Mouse (Mus musculus): ENCODE data around the gene Ppp1r8. TPM values are rescaled to one million over a fixed set of nuclear protein-coding genes. Genes with fewer than 3 reads are reported as not detected.
"Not testable (repeated sequence)": the region's sequence is repeated elsewhere in the genome, so short reads cannot be mapped to it uniquely, and the experiment has no call there.

Gene Ppp1r8
- total RNA-seq, 2 experiments from 2014 or later: 20.7 to 22.7 TPM

DNA sequence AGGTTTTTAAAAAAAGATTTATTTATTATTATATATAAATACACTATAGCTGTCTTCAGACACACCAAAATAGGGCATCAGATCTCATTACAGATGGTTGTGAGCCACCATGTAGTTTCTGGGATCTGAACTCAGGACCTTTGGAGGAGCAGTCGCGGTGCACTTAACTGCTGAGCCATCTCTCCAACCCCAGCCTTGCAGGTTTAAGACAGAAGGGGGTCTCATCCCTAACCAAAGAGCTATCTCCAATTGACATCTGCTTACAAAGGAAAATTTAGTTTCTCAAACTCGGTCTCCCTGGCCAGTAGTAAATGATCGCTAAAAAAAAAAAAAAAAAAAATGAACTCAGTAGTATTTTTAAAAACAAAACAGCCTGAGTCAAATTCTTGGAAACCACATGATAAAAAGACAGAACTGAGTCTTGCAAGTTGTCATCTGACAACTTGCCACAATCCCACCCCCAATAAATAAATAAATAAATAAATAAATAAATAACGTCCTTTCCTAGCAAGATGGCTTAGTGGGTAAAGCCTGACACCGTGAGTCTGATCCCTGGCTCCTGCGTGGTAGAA is 36.3 kb downstream of the Ppp1r8 start:
- DNase-seq: no peak

DNA sequence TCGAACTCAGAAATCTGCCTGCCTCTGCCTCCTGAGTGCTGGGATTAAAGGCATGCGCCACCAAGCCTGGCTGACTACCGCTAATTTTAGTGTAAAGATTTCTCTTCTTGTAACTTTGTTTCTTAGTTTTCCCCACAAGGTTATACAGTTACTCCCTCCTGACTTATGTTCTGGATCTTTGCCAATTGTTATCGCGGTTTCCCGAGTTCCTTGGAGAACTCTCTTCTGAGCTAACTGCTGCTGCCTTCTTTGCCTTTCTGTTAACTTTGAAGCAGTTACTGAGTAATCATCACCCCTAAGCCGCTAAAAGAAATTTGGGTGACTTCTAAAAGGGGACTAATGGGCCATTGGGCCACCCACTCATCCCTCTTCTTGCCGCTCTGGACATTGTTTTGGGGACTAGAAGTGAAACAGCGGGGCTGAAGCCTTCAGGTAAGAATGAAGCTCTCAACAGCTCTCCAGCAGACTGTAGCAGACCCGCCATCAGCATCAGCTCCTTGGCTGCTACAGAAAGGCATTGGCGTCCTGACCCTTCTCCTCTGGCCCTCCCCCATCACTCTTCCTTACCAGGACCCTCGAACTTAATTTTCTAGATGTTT is 37.3 kb downstream of the Ppp1r8 start:
- DNase-seq: no peak

DNA sequence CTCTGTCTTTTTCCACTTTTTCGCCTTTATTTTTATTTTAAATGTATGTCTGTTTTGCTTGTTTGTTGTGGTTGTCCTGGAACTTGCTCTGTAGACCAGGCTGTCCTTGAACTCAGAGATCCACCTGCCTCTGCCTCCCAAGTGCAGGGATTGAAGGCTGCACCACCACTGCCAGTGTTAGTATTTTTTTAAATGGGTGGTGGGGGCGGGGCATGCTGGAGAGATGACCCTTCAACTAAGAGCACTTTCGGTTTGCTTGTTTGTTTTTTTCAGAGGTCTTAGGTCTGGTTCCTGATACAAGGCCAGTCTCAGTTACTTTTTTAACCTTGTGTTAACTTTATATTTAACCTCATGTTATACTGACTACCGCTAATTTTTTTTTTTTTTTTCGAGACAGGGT is 37.8 kb downstream of the Ppp1r8 start:
- no peak for DNase-seq

DNA sequence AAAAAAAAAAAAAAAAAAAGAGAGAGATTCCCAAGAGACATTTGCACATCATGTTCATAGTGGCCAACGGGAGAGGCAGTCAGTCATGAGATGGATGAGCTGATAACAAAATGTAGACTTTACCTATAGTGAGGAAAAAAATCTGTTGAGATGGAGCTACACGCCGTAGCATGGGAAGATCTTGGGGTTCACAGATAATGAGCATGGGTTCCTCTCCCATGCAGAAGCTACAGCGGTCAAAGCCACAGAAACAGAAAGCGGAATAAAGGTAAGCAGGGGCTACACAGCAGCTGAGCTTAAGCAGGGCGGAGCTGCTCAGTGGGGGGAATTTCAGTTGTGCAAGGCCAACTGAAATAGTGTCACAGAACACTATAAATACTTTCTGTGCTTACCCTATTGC is 38.6 kb downstream of the Ppp1r8 start:
- DNase-seq: no peak

DNA sequence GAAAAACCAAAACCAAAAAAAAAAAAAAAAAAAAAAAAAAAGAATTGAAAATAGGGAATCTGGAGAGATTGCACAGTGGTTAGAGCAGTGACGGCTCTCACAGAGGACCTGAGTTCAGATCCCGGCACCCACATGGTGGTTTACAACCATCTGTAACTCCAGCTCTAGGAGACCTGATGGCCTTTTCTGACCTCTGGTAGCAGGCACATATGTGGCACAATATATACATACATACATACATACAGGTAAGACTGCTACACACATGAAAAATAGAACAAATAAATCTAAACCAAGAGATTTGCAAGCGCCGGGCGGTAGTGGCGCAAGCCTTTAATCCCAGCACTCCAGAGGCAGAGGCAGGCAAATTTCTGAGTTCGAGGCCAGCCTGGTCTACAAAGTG is 39.1 kb downstream of the Ppp1r8 start:
- DNase-seq: no peak

DNA sequence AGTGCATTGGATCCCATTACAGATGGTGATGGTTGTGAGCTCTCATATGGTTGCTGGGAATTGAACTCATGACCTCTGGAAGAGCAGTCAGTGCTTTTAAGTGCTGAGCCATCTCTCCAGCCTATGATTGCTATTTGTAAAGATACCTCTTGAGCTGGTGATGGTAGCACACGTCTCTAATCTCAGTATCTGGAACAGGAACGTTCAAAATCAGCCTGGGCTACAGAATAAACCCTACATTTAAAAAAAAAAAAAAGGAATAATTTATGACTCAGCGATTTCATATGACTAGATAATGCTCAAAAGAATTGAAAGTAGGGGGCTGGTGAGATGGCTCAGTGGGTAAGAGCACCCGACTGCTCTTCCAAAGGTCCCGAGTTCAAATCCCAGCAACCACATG is 39.8 kb downstream of the Ppp1r8 start:
- no peak for DNase-seq

DNA sequence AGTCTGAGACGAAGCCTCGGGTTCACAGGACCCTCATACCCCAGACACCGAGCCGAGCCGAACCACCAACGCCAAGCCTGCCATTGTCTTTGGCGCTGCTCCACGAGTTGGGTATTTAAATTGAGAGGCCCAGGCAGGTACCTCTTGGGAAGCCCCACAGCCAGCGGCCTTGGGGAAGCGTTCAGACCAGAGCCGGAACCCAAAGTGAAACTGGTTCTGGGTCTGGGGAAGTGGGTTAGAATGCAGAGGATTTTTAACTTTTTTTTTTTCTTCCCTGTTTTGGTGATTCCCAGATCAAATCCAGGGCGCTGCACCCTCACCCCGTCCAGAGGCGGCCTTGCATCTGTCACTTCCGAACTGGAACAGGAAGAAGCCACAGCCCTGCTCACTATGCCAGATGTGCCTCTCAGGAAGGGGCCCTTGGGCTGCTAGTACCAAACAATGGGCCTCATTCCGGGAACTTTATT is 40.8 kb downstream of the Ppp1r8 start:
- no peak for DNase-seq

DNA sequence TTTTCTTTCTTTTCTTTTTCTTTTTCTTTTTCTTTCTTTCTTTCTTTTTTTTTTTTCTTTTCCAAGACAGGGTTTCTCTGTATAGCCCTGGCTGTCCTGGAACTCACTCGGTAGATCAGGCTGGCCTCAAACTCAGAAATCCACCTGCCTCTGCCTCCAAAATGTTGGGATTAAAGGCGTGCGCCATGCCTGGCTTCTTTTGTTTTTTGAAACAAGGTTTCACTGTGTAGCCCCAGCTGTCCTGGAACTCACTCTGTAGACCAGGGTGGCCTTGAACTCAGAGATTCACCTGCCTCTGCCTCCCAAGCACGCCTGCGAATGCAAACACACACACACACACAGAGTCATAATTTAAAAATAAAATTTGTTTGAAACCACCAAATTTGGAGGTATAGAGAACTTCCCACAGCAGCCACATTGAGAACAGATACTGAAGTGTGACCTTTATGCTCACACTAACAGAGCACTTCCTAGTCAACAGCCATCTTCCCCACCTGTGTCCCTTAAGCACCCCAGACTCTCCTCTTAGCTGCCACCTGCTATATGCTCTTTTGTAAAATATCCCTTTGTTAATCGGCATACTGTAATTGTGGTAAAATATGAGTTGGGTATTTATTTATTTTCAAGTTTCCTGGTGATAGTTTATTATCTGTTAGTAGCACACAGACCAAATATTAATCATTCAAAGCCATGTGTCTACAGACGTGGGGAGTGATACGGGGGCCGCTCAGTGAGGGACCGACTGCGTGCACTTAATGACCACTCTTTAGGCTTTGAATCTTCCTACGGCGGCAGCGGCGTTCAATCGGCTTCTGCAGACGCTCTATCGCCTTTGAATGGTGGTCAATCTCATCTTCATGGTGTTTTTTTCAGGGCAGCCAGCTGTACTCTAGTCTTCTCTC is 41.5 kb downstream of the Ppp1r8 start:
- DNase-seq: no peak

DNA sequence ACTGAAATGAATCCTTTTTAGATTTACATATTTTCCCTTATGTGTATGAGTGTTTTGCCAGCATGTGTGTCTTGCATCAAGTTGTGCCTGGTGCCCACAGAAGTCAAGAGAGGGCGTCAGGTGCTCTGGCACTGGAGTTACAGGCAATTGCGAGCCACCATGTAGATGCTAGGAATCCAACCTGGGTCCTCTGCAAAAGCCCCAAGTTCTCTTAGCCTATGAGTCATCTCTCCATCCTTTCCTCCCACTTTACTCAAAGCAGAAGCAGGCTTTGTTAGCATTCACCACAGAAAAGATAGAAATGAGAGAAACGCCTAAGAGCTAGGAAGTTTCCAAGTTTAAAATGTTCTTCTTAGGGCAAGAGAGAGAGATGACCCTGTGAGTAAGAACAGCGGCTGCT is 43.1 kb downstream of the Ppp1r8 start:
- no peak for DNase-seq

DNA sequence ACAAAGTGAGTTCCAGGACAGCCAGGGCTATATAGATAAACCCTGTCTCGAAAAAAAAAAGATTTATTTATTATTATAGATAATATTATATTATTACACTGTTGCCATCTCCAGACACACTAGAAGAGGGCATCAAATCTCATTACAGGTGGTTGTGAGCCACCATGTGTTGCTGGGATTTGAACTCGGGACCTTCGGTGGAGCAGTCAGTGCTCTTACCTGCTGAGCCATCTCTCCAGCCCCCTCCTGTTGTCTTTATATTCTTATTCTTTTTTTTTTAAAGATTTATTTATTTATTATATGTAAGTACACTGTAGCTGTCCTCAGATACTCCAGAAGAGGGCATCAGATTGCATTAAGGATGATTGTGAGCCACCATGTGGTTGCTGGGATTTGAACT is 44.3 kb downstream of the Ppp1r8 start:
- not testable (repeated sequence) for DNase-seq

DNA sequence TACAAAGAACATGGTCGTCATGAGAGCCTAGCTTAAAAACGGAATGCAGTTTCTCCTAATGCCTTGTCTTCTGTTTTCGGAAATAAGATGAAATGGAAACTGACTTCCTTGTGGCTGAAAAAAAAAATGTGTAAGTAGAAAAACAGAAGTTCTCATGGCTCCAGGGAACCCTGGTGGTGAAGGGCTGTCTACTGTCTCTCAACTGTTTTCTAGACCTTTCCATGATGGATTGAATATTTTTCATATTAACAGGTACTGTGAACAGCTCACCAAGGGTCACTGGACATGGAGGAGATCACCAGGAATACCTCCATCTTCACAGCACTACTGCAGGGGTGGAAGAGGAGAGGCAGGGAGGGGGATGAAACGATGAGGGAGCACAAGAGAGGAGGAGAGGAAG is 44.9 kb downstream of the Ppp1r8 start:
- DNase-seq: no peak

DNA sequence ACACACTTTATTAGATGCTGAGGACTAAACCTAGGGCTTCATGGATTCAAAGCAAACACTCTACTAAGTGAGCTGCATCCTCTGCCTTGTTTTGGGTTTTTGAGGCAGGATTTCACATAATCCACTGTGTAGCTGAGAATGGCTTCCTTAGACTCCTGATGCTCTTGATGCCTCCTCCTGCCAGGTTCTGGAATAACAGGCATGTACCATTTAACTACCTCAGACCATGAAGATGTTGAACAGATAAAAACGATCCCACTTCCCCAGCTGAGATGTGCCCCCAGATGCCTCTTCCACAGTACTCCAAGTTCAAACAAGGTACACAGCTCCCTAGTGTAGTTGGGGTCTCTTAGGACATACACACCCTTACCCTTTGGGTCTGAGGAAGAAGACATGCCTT is 45.5 kb downstream of the Ppp1r8 start:
- DNase-seq: no peak

DNA sequence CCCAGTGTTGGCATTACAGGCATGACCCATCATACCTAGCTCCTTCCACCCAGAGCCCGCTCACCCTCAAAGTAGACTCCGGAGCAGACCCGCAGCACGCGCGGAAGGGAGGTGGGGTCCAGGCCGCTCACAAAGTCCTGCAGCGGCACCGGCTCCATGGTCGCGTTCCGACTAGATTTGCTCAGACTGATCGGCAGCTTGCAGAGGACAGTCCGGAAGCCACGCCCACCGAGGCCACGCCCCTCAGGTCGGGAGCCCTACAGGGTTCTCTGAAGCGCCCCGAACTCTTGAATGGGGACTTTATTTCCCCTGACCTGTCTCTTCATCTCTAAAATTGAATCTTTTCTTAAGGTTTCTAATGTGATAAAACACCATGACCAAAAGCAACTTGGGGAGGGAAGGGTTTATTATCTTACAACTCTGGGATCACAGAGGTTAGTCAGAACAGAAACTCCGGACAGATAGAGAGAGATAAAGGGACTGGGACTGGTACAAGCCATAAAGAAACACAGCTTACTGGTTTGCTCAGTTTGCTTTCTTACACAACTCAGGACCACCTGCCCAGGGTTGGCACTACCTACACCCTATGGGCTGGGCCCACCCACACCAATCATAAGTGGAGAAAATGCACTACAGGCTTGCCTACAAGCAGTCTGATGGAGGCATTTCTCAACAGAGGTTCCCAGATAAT is 46.6 kb downstream of the Ppp1r8 start, which contains the start of gene Themis2:
TSS of gene Themis2 (minus strand) at position 192 of the 691 bp plus-strand sequence.
- peak; percentile 77 for DNase-seq

DNA sequence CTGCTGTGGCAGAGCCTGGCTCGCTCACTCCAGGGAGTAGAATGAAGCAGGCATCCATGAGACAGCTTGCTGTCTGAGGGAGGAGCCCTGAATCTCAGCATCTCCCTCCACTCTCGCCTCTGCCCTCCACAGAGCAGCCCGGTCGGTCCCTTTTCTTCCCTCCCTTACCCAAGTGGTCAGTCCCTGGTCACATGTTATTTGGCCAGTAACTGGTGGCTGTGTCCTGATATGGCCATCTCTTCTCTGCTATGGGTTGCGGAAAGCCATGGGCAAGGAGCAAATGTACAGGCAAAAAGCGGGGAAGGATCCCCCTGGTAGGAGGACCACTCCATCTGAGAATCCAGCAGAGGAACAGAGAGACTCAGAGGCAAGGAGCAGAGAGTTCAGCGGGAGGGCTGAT is 47.8 kb downstream of the Ppp1r8 start:
- DNase-seq: no peak

DNA sequence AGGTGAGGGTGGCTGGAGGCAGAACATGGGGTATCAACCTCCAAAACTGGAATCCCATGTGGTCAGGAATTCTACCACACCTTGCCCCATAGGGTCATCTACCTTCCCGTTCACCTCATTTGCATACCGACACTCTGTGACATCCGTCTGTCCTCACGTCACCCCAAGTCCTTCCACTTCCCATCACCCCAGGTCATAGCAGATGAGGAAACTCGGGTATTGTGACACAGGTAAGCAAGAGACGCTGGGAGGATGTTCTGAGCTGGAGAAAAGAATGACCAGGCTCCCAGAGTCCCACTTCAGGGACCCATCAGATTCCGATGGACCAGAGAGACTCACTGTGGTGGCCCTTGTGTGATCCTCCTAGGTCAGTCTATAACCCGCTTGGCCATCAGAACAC is 48.2 kb downstream of the Ppp1r8 start:
- DNase-seq: no peak

DNA sequence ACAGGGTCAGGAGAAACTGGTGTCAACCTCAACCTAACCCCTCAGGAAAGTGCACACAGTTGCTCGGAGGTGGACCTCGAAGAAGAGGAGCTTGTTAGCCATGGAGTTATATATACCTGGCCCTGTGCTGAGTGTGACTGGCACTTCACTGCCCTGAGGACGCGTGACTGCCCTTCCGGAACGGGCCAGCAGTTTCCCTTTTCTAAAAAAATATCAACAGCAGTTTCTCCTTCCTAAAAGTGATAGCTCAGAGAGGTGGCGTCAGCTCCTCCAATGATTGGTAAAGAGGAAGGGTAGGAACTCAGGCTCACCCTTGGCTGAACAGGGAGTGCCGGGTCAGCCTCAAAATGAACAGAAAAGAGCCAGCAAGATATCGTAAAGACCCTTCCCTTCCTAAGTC is 48.9 kb downstream of the Ppp1r8 start:
- DNase-seq: no peak

DNA sequence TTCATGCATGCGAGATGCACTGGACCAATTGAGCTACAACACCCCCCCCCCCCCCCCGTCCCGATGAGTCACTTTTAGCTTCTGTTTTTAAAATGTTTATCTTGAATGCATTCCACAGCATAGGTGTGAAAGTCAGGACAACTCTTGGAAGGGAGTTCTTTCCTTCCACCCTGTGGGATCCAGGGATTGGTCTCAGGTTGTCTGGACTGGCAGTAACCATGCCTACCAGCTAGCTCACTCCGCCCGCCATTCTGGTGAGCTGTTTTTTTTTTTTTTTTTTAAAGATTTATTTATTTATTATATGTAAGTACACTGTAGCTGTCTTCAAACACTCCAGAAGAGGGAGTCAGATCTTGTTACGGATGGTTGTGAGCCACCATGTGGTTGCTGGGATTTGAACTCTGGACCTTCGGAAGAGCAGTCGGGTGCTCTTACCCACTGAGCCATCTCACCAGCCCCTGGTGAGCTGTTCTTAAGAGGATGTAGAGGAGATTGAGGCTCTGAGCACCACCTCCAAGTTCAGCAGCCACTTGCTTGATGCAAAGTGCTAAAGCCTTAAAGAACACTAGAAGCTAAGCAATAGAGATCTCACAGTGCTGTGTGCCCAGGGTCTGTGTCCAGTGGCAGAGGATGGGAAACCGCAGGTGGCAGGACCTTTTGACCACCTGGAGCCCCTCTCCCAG is 49.5 kb downstream of the Ppp1r8 start:
- DNase-seq: not testable (repeated sequence)

DNA sequence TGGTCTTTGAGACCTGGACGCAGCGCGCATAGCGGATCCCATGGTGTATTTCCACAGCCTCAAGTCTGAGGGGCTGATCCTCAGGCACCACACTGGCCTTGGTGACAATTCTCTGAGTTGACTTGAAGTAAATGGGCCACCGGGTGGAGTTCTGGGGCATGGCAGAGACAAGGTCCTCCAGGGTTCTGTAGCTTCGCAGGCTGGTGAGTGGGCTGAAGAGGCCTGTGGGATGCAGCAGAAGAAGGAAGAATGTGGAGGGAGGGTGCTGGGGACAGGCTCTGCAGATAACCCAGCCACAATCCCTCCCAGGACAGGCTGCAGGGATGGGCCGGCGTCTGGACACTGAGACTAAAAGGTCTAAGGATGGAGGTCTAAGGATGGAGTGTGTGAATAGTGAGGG is 53.2 kb downstream of the Ppp1r8 start:
- DNase-seq: no peak

DNA sequence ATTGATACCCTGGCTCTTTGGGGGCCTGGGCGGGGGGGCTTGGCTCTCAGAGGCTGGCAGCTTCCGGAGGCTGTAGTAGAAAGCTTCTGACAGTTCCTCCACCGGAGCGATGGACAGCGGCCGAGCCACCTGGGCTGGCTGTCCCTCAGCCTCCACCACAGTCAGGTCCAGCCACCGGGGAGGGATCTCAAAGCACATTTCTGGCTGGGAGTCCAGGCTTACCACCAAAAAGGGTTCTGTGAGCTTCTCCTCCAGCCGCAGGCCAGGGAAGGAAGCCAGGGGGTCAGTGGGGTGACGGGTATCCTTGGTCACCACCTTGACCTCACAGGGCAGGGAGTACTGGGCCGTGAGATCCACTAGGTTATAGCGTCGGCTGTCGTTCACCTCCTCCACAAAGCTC is 57.7 kb downstream of the Ppp1r8 start:
- DNase-seq: no peak

DNA sequence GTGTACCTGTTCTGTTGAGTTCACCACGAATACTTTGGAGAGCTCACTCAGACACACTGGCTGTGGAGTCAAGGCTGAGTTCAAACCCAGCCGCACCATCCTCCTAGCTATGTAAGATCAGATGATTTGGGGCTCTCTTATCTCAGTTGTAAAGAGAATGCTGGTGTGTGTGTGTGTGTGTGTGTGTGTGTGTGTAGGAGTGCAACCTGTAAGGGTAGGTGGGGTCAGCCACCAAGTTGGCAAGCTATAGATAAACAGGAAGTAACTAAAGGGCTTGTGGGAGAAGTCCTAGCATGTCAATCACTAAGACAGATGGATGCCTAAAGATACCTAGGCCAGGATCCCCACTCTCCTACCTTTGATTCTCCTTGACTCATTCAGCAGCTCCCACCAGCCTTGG is 59.2 kb downstream of the Ppp1r8 start:
- no peak for DNase-seq

DNA sequence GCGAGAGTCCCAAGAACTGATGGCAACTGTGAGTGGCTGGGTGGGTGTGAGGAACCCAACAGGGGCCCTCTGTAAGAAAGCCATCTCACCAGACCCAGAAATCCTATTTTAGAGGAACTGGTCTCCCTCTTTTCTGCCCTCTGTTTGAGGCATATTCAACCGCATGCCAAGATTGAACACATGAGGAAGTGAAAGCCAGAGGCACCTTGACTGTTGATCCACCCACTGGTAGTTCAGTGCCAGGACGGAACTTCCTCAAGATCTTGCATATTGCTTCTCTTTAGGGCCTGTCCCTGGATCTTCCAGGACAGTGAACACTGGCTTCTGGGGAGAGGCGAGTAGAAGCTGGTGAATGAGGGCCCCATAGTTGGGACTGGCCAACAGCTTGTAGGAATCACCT is 62.7 kb downstream of the Ppp1r8 start:
- DNase-seq: no peak

DNA sequence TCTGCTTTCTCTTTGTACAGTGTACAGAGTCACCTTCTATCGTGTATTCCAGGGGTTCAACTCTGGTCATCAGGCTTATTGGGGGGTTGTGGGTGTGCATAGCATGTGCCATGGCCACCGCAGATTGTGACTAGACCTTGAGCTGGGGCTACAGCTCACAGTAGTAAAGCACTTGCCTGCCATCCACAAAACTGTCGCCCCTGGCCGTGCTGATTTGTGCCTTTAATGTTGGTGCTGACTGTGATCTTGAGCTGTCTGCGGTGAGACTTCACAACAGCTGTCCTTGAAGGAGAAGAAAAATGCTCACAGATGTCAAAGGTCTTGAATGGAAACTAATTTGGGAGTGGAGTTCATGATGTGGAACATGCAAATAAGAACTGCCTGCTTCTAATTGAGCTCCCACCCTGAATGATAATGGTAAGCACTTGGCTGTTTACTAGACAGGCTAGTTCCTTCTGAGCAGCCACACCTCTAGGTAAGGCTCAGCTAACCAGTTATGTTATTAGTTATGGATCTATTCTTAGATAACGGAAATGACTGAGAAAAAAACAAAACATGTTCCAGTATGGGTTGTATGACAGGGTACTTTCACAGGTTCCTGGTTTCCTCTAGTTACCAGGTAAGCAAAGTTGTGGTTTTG is 64.3 kb downstream of the Ppp1r8 start:
- DNase-seq: no peak
